Mouse (Mus musculus) retina, postnatal 7 days (tissue): ENCODE results near the gene Rcvrn.

Experiments
- DNase-seq: peaks from one replicate; pipeline ENCODE4 v3.0.0-alpha.2; 2012; ENCODE audit warnings: low read depth, low spot score

Gene Rcvrn

GRCm38 (mm10) chr11:67694703-67695376, at the start of gene Rcvrn:
Rcvrn (plus strand) TSS chr11:67695326.
- no peak for DNase-seq

- DNase-seq, result peak; percentile 58
These were observed 47.4 kb upstream of the Rcvrn start for GRCm38 (mm10) chr11:67647745-67648144.

DNA sequence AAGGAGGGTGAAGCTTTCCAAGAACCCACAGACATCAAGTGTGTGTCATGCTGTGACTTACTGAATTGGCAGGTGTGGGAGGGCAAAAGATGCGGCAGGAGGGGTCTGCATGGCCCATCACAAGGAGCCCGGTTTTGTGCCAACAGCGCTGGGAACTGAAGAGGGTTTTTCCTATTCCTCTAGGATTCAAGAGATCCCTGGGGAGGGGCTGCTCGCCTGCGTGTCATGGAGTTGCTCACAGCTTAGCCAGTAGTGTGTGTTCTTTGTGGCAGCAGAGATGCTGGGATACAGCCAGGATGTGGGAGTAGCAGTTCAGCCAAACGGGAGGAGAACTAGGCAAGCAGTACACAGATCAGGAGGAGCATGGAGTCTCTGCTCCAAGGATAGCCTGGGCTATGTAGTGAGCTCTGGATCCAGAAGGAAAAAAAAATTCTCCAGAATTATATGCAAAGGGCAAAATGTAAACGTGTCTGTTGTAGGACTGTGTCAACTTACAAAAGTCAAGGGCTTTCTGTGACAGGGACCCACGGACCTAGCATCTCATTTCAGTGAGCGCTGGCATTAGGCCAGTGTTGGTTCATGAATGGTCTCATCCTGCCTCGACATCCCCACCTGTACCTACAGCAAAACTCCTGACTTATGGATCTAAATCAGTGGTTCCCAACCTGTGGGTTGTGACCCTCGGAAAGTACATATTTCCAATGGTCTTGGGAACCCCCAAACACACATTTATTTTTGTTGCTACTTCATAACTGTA, 46.3 kb upstream of the Rcvrn start:
- DNase-seq, result no peak

GRCm38 (mm10) chr11:67649971-67650707, 45.0 kb upstream of the Rcvrn start:
- no peak for DNase-seq

GRCm38 (mm10) chr11:67651731-67652130, 43.4 kb upstream of the Rcvrn start:
- no peak for DNase-seq

GRCm38 (mm10) chr11:67652194-67652892, 42.8 kb upstream of the Rcvrn start:
- peak; percentile 53 for DNase-seq

DNA sequence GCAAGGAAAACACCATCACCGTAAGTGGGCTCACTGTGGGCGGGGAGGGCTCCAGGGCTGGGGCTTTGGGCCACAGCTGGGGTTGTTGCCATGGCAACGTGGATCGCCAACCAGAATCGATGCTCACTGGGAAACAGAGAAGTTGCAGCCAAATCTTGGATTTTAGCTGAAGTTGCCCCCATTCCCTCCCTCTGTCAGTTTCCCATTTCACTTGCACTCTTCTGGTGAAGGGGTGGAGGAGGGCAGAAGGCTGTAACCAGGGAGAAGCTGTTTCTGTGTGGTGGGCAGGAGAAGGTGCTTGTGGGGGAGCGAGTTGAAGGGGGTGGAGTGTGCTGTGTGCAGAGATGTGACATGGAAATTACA, 42.3 kb upstream of the Rcvrn start:
- no peak for DNase-seq

- no peak for DNase-seq
These were observed 41.5 kb upstream of the Rcvrn start for GRCm38 (mm10) chr11:67653521-67654090.

- no peak for DNase-seq
These were observed 40.6 kb upstream of the Rcvrn start for GRCm38 (mm10) chr11:67654514-67654913.

DNA sequence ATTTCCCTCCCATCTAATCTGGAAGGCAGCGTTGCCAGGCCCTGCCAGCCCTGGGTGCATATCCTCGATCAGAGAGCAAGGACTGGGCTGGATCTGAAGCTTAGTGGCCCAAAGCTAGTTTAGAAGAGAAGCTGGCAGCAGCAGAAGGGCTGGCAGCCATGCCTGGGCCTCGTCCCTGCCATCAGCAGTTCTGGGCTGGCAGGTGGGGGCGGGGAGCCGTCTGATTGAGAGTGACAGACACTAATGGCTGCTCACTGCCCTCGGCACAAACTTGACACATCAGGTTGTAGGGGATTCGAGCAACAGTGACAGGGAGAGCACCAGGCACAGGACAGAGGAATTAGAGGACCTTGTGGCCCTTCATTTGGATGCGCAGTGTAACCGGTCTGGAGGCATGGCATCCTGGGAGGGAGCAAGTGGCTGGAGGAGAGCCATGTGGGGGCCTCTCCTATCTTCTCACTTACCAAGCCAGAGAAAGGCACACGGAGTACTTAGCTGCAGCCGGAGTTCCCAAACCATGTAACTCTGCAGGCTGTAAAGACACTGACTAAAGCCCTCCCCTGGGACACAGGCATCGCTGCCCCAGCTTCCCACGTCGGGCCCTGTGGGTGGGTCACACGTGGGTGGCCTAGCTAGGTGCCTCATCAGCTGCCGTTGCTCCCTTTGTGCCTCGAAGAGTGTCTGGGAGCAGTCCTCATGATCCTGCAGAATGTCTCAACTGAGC, 39.7 kb upstream of the Rcvrn start:
- no peak for DNase-seq

DNA sequence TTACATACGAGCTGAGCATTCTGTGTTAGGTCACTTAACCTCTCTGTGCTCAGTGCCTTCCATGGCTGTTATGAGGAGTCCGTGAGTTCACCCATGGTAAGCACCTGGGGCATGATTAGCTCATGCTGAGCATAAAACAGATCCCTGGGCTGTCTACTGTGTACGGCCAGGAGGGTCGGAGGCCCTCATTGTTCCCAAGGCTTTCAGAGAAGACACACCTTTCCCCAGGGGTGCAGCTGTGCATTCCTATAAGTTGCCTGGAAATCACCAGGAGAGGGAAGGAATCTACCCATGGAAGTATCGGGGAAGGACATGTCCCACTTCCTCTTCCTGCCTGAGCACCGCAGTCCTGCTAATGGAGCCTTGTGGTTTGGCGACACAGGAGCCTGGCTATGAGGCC, 38.8 kb upstream of the Rcvrn start:
- DNase-seq, result no peak

DNA sequence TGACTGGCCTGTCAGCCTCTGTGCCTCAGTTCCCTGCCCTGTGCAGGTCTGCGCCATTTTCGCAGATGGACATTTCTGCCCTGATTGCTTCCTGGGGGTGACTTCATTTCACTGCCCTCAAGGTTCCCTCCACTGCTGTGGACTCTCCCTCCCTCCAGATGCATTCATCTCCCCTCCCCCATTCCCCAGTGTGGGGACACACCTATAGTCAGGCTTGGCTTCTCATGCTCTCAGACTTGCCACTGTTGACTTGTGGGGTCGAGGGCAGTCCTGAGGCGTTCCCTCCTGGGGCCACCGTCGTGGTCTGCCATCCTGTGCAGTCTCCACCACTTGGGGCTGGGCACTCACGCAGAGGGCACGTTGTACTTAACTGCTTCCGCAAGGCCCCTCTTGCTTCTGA, 38.3 kb upstream of the Rcvrn start:
- DNase-seq, result no peak

DNA sequence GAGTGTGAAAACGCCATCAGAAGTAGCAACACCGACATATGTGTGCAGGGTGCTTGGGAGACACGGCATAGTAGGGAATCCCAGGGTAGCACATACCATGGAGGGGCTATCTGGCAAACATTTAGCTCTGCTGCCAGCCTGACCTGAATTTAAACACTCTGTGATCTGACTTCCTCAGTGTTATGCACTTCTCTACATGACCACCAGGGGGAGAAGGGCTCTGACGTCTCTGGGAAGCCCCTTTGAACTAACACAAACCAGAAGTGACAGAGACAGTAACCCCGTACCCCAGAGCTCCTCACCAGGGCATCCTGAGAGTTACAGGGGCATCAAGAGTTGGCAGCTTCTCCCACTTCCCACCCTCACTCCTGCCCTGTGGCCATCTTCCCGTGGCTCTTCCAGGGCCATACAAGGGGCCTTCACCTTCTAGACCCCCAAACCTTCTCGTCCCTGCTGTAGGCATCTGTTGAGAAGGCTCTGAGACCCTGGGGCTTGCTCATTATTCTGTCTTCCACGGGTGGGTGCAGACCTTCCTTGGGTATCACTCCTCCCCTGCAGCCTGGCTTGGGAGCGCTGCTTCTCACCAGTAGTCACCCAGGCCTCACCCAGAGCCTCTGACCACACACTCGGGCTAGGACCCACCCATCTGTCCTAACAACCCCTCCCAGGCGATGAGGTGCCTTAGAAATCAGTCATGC, 37.3 kb upstream of the Rcvrn start:
- DNase-seq, result peak; percentile 60

GRCm38 (mm10) chr11:67661465-67661864, 33.7 kb upstream of the Rcvrn start:
- no peak for DNase-seq

DNA sequence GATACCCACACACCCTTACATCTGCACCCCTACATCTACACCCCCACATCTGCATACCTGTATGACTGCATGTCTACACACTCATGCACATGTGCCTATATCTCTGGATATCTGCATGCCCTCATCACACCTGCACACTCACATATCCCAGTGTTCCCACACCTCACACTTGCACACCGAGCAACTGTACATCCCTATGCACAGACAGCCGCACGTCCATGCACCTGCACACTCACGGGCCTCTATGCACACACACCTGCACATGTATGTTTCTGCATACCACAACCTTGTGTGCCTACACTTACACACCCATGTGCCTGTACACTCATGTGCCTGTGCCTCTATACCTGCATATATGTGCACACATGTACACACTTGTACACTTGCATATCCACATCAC, 31.7 kb upstream of the Rcvrn start:
- DNase-seq, result no peak

- DNase-seq, result no peak
These were observed 30.9 kb upstream of the Rcvrn start for GRCm38 (mm10) chr11:67664261-67664660.

- DNase-seq, result no peak
These were observed 30.2 kb upstream of the Rcvrn start for GRCm38 (mm10) chr11:67664918-67665317.

DNA sequence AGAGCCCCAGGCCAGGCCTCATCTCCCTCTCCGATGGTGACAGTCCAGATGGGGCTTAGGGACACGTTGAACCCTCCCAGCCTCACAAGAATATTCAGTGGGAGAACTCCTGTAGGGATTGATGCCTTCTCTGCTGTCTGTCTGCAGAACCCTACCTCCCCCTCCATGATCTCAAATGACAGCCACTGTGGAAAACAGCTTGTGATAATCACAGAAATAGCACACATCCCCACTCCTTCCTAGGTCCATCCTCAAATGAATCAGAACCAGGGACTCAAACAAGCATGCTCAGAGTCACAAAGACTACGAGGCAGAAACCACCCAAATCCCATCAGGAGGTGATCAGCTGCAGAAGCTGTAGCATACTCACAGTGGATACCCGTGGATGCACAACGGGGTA, 29.0 kb upstream of the Rcvrn start:
- DNase-seq, result no peak

DNA sequence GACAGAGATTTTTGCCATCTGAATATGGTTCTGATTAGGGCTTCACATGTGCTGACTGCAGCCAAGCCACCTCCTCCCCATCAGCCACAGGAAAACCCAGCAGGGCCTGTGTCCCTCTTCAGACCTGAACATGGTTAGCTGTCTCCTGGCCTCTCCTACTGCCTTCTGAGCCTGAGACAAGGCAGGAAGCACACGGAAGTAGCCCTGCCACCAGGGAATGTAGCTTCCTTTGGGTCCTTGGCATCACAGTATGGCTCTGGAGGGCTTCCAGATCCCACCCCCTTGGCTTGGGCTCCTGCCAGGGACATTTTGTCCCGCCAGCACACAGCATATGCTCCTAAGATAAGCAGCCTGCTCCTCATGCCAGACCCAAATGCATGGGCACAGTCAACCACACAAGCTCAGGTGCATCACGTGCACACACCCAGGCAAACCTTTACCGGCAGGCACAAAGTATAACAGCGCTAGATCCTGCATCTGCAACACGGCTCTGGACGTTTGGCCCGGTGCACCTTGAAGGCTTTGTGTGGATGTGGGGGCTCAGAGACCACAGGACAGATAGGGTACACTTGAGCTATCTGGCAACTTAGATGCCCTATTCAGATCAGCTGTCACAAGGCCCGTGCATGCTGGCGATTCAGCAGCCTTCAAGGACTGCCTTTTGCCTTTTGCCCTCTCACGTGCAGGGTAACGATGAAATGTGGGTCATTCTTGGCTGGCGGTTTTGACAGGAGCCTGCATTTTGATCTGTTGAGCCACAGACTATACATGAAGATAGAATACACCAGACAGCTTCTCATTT, 27.4 kb upstream of the Rcvrn start:
- no peak for DNase-seq
